Mouse (Mus musculus) forebrain, embryonic 14.5 days (tissue): ENCODE data around the gene Olfr545. TPM values are rescaled to one million over a fixed set of nuclear protein-coding genes. Genes with fewer than 3 reads are reported as not detected.

ENCODE experiments used
- polyA plus RNA-seq: library from polyadenylated mRNA; unstranded; fragments of >200 nt; fragmentation: Nextera tagmentation; extraction: Ambion mirVana; gene quantifications from 2 replicates; pipeline ENCODE4 v1.2.1, GENCODE M21; 2014

Gene Olfr545
- polyA plus RNA-seq, 1 experiment from 2014 or later: not detected

Other genes starting within 250 kb of the Olfr545 start
- 22.0 and 24.8 TPM in 2 replicates for gene Rhog, start 243.5 kb downstream of the Olfr545 start, polyA plus RNA-seq
- gene Stim1, start 231.8 kb downstream of the Olfr545 start, polyA plus RNA-seq: 6.5 and 8.8 TPM in 2 replicates
- 96.7 and 98.6 TPM in 2 replicates for gene Rrm1, start 57.9 kb downstream of the Olfr545 start, polyA plus RNA-seq
- gene Olfr543, start 17.9 kb downstream of the Olfr545 start, polyA plus RNA-seq: 0.46 TPM in 1 of 2 replicates, not detected in the other
- 0.09 TPM in 1 of 2 replicates, not detected in the other for gene Olfr544, start 11.3 kb downstream of the Olfr545 start, polyA plus RNA-seq
- not detected in 2 replicates for gene Olfr547, start 35.2 kb upstream of the Olfr545 start, polyA plus RNA-seq
- gene Olfr548-ps1, start 41.3 kb upstream of the Olfr545 start, polyA plus RNA-seq: not detected in 2 replicates
- gene Olfr549, start 50.3 kb upstream of the Olfr545 start, polyA plus RNA-seq: not detected in 2 replicates
- gene Trim21, start 65.9 kb upstream of the Olfr545 start, polyA plus RNA-seq: not detected in 2 replicates
- not detected in 2 replicates for gene Olfr550, start 71.9 kb upstream of the Olfr545 start, polyA plus RNA-seq
- gene Olfr551, start 92.3 kb upstream of the Olfr545 start, polyA plus RNA-seq: not detected in 2 replicates
- not detected in 2 replicates for gene Olfr552, start 98.2 kb upstream of the Olfr545 start, polyA plus RNA-seq
- gene Olfr553, start 118.6 kb upstream of the Olfr545 start, polyA plus RNA-seq: not detected in 2 replicates
- gene Olfr554, start 138.9 kb upstream of the Olfr545 start, polyA plus RNA-seq: not detected in 2 replicates
- not detected in 2 replicates for gene Olfr555, start 159.2 kb upstream of the Olfr545 start, polyA plus RNA-seq
- not detected in 2 replicates for gene Olfr556, start 165.3 kb upstream of the Olfr545 start, polyA plus RNA-seq
- 4.4 and 5.8 TPM in 2 replicates for gene Trim68, start 187.8 kb upstream of the Olfr545 start, polyA plus RNA-seq
- gene Olfr557, start 196.3 kb upstream of the Olfr545 start, polyA plus RNA-seq: not detected in 2 replicates
- gene Olfr558, start 202.6 kb upstream of the Olfr545 start, polyA plus RNA-seq: not detected in 2 replicates
- not detected in 2 replicates for gene Olfr33, start 219.5 kb upstream of the Olfr545 start, polyA plus RNA-seq
- gene Olfr559, start 227.9 kb upstream of the Olfr545 start, polyA plus RNA-seq: not detected in 2 replicates